In the genomic region with DNA sequence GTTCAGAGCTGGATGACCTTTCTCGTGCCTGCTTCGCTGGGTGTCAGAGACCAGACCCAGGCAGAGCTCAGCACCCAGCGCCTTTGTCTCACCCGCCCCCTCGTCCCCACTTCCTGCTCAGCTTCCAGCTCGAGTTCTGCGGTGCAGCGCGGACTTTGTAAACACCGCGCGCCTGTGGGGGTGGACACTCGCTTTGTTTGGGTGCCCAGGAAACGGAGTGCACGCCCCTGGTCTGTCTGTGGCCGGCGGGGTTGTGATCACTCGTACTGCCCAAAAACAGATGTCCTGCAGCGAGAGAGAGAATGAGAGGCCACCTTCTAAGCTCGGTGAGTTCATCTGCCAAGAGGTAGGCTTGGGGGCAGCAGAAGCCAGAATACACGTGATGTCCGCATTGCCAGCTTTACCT, we compare ENCODE assay signal across 8 mouse cellular contexts. TPM values are rescaled to one million over a fixed set of nuclear protein-coding genes. Genes with fewer than 3 reads are reported as not detected.
DNase-seq lines count a peak whose midpoint lies in the region; ATAC-seq lines count a peak whose summit lies in the region.

Gene Ccnd3, plus strand, starts transcription at position 111 of the 406 bp plus-strand sequence.

- intact Hi-C loops in gastrocnemius, postnatal 36 days (cut with DNase I): loop anchor here (5.0 kb wide), 2 partner anchors 172 to 182 kb away; partner anchors contain the start of genes Frs3 and Tomm6
- intact Hi-C loops in left cerebral cortex, postnatal 10 days (cut with DNase I): no loop called here

- DNase-seq in MN1 (ENCODE audit: low spot score): peak; percentile 88
- DNase-seq in embryo, embryonic 9.5 days (ENCODE audit: extremely low spot score): peak; percentile 59
- peak; percentile 62 to 80 for DNase-seq in gastrocnemius, postnatal 36 days
- peak; percentile 42 to 86 for DNase-seq in left cerebral cortex, postnatal 10 days (ENCODE audit: extremely low spot score in 1 of 2, low spot score in 2 of 2)
- peak; percentile 63 to 74 for DNase-seq in right cerebral cortex, postnatal 10 days (ENCODE audit: low spot score in 2 of 2)
- peak; percentile 64 for DNase-seq in urinary bladder, postnatal 25 days (ENCODE audit: low spot score)

- ATAC-seq in inflammation-experienced regulatory T-cells, adult 6 months: peak; percentile 39
- ATAC-seq in megakaryocyte, adult 5-6 weeks (ENCODE audit: poor library complexity, severe bottlenecking): peak; percentile 57

RNA-seq across cellular contexts. Expression of gene Ccnd3, which starts in this region (rescaled TPM):
- 10 to 100 TPM; 31.4 to 31.5 TPM for total RNA-seq in gastrocnemius, postnatal 36 days (2021)
- 100 to 1,000 TPM; 124 to 141 (median 130) TPM for polyA plus RNA-seq in inflammation-experienced regulatory T-cells, adult 6 months (2017; shearing (Covaris generic))
- total RNA-seq in left cerebral cortex, postnatal 10 days (2021): 10 to 100 TPM; 24.5 to 26.7 TPM
- 315 and 324 TPM in 2 replicates for total RNA-seq in megakaryocyte, adult 5-6 weeks (2015)
- total RNA-seq in megakaryocyte, adult 5-6 weeks (2017): 155 and 184 TPM in 2 replicates

Comparison
In these comparisons a context has a peak if more than half of its experiments do, and no peak if none do; other contexts are left out.
1. Peak in every context shown above with its lines: DNase-seq and ATAC-seq.
2. RNA of gene Ccnd3 (total RNA-seq): 155 to 324 TPM in megakaryocyte, adult 5-6 weeks; 31.4 to 31.5 TPM in gastrocnemius, postnatal 36 days and 24.5 to 26.7 TPM in left cerebral cortex, postnatal 10 days; every median in the first group is over 4 times any median in the second.